In genomic region chr15:12583051-12583450, GRCm38 (mm10) we compare ENCODE assay signal across 17 mouse cellular contexts.
"Had no signal": no experiment of that assay in that cellular context is flagged by ENCODE, and none has a peak within 500 bp of the region (broad histone marks: within the 10 kb centered on the region; RNA-seq: fewer than 3 reads in every experiment).

No protein-coding gene starts in this region.

- H3K9ac ChIP-seq: limb, embryonic 12.5 days; limb, embryonic 15.5 days; liver, embryonic 12.5 days; liver, embryonic 15.5 days had no signal

- DNase-seq: left cerebral cortex, postnatal 4 days; lung, adult 2 months; lung, postnatal 14 days; lung, postnatal 4 days; midbrain, embryonic 14.5 days; right cerebral cortex, postnatal 14 days; right cerebral cortex, postnatal 4 days; thymus, adult 2 months; thymus, postnatal 14 days had no signal

- H3K9me3 ChIP-seq: limb, embryonic 12.5 days; limb, embryonic 15.5 days; liver, embryonic 12.5 days; liver, embryonic 15.5 days had no signal

- H3K27me3 ChIP-seq: limb, embryonic 12.5 days; liver, embryonic 12.5 days; liver, embryonic 15.5 days had no signal

- H3K27ac ChIP-seq: hindbrain, postnatal 0 days; limb, embryonic 12.5 days; limb, embryonic 15.5 days; liver, embryonic 12.5 days; liver, embryonic 15.5 days; stomach, postnatal 0 days had no signal

- H3K4me1 ChIP-seq: liver, embryonic 12.5 days; liver, embryonic 15.5 days had no signal

- ATAC-seq: hindbrain, postnatal 0 days; inflammation-experienced regulatory T-cells, adult 6 months; liver, embryonic 12.5 days had no signal

- H3K4me3 ChIP-seq: limb, embryonic 12.5 days; limb, embryonic 15.5 days; liver, embryonic 12.5 days; liver, embryonic 15.5 days had no signal

- H3K36me3 ChIP-seq: limb, embryonic 12.5 days; limb, embryonic 15.5 days; liver, embryonic 12.5 days; liver, embryonic 15.5 days had no signal

- H3K4me2 ChIP-seq: limb, embryonic 12.5 days; limb, embryonic 15.5 days; liver, embryonic 12.5 days; liver, embryonic 15.5 days; midbrain, embryonic 11.5 days had no signal
